Mouse (Mus musculus) ovary, adult 10 weeks (tissue): ENCODE results near the gene Krt75. TPM values are rescaled to one million over a fixed set of nuclear protein-coding genes. Genes with fewer than 3 reads are reported as not detected.

Source experiments
- polyA plus RNA-seq: library from polyadenylated mRNA; stranded (reverse); fragments of 350-450 nt; fragmentation: Illumina TruSeq; extraction: RNeasy Lipid Tissue Mini Kit (QIAGEN cat#74804); gene quantifications from one replicate; pipeline ENCODE4 v1.2.3, GENCODE M21; 2014

Gene Krt75
- polyA plus RNA-seq: not detected

DNA sequence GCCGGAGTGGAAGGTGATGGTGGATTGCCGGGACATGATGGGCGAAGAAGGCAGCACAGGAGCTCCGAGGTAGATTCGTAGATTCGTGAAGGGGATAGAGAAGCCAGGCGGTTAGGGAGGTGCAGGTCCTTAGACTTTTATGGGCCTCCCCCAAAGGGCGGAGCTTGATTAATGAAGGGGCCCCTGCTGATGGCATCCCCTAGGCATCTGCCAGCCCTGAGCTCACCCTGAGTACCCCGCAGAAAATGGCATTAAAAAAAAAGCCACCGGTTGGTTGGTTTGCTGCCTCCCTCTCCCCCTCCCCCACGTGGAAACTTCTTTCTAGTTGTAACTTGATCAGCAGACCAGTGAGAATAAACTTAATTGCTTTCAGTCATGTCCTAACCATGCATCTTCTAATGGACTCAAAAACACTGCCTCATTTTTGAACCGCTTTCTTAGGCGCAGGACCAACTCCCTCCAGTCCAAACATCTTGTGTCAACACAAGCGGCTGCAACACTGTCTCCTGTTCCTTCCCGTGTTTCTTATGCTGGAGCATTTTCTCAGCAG is at the start of gene Krt75:
TSS of gene Krt75 (minus strand) at position 109 of the 550 bp plus-strand sequence.

DNA sequence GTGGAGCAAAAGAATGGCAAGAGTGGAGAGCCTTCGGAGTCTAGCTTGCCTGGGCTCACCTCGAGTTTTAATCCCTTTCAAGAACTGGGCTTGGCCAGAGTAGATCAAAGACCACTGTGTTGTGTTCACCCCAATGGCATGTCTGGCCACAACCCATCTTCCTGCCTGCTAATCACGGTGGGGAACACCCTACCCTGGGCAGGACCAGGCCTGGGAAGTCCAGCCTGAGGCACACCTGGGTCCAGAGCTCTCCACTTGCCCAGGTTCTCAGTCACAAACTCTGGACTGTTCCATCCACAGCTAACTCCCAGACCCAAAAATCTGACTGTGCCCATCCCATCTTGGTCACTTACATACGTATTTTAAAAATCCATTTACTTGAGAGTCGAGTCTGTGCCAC is 10.9 kb downstream of the Krt75 start, which contains the start of gene Krt90:
TSS of gene Krt90 (minus strand) at position 101 of the 400 bp plus-strand sequence.

DNA sequence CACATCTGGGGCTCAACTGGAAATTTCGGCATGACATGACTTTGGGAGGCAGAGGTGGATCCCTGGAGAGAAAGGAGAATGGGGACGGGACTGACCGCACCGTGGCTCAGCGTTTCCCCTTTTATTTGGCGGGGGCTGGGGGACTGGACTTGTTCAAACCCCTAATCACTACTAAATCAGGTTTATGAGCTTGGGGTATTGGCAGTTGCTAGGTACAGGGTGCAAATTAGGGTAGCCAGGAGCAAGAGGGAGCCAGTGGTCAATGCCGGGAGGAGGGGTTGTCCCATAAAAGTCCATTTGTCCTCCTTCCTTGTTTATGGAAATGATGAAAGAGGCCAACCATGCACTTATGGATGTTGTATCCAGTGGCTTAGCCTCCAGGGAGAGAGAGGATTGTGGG is 23.1 kb downstream of the Krt75 start, which contains the start of gene Krt82:
TSS of gene Krt82 (minus strand) at position 101 of the 400 bp plus-strand sequence.

DNA sequence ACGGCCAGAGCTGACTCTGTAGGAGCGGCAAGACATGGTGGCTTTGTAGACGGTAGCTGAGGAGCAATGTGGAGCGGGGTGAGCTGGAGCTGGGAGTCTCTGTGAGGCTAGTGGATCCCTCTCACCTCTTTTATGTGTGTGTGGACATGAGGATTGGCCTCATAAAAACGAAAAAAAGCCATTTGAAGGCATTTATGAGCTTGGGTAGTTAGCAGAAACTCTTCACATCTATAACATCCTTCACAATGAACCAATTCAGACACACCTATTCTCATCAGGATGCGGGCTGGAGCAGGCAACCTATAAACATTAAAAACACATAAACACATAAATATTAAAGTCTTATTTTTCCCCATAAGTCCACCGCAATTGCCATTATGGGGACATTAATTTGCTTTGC is 41.0 kb downstream of the Krt75 start, which contains the start of gene Krt84:
TSS of gene Krt84 (minus strand) at position 101 of the 400 bp plus-strand sequence.

DNA sequence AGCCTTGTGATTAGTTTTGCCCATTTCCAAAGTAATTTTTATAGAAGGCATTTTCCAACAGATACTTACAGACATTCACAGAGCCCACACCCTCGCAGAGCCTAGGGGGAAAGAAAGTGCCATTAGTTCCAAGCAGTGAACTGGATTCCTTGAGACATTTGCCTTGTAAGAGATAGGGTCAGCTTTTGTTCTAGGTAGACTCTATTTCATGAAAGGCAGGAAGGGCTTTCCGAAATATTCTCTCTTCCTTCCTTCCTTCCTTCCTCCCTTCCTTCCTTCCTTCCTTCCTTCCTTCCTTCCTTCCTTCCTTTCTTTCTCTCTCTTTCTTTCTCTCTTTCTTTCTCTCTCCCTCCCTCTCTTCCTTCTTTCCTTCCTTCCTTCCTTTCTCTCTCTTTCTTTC is 56.5 kb downstream of the Krt75 start, which contains the start of gene Gm49425:
TSS of gene Gm49425 (minus strand) at position 101 of the 400 bp plus-strand sequence.

Other genes starting within 250 kb of the Krt75 start
- gene Krt80, start 203.7 kb downstream of the Krt75 start, polyA plus RNA-seq: 0.31 TPM
- 1.5 TPM for gene Krt7, start 162.9 kb downstream of the Krt75 start, polyA plus RNA-seq
- gene Krt87, start 135.1 kb downstream of the Krt75 start, polyA plus RNA-seq: not detected
- not detected for gene Krt88, start 126.2 kb downstream of the Krt75 start, polyA plus RNA-seq
- not detected for gene Krt81, start 110.2 kb downstream of the Krt75 start, polyA plus RNA-seq
- gene Krt86, start 100.4 kb downstream of the Krt75 start, polyA plus RNA-seq: not detected
- gene Krt83, start 82.4 kb downstream of the Krt75 start, polyA plus RNA-seq: not detected
- not detected for gene Gm49425, start 56.6 kb downstream of the Krt75 start, polyA plus RNA-seq
- 1.2 TPM for gene Krt84, start 41.1 kb downstream of the Krt75 start, polyA plus RNA-seq
- gene Krt82, start 23.2 kb downstream of the Krt75 start, polyA plus RNA-seq: not detected
- not detected for gene Krt90, start 11.0 kb downstream of the Krt75 start, polyA plus RNA-seq
- not detected for gene Gm5414, start 54.3 kb upstream of the Krt75 start, polyA plus RNA-seq
- not detected for gene Gm5478, start 73.5 kb upstream of the Krt75 start, polyA plus RNA-seq
- not detected for gene Krt6b, start 106.4 kb upstream of the Krt75 start, polyA plus RNA-seq
- not detected for gene Krt6a, start 120.4 kb upstream of the Krt75 start, polyA plus RNA-seq
- gene Krt5, start 139.0 kb upstream of the Krt75 start, polyA plus RNA-seq: not detected
- not detected for gene Krt71, start 169.2 kb upstream of the Krt75 start, polyA plus RNA-seq
- gene Krt72, start 212.6 kb upstream of the Krt75 start, polyA plus RNA-seq: not detected
- 0.34 TPM for gene Krt73, start 228.4 kb upstream of the Krt75 start, polyA plus RNA-seq
- not detected for gene Krt2, start 244.3 kb upstream of the Krt75 start, polyA plus RNA-seq